Mouse (Mus musculus) spleen, adult 2 months (tissue): Measurements from ENCODE around the gene Gde1. TPM values are rescaled to one million over a fixed set of nuclear protein-coding genes. Genes with fewer than 3 reads are reported as not detected.

Experiments
- DNase-seq, 2 experiments: peaks; one replicate each; pipeline versions ENCODE4 v3.0.0 to v3.0.0-alpha.2; 2012 to 2021; ENCODE audit warnings: low spot score in 2 of 2, low read depth in 1 of 2
- H3K27ac ChIP-seq: fragments of 200-500 bp; 2 replicates; pipeline ENCODE4 v1.5.1; 2012; ENCODE audit warnings: low read length, inconsistent platforms; ENCODE audit not compliant: insufficient read depth
- H3K27me3 ChIP-seq: fragments of 200-500 bp; 2 replicates; pipeline ENCODE4 v1.6.1; 2012; ENCODE audit warnings: mild to moderate bottlenecking, moderate library complexity, low read length, inconsistent platforms; ENCODE audit not compliant: control insufficient read depth, insufficient read depth
- H3K36me3 ChIP-seq: fragments of 200-500 bp; 2 replicates; pipeline ENCODE4 v1.6.1; 2012; ENCODE audit warnings: mild to moderate bottlenecking, low read length, inconsistent platforms; ENCODE audit not compliant: control insufficient read depth, insufficient read depth
- H3K4me1 ChIP-seq: fragments of 200-500 bp; 2 replicates; pipeline ENCODE4 v1.6.1; 2011; ENCODE audit warnings: inconsistent platforms; ENCODE audit not compliant: control insufficient read depth, insufficient read depth, insufficient read length
- H3K4me3 ChIP-seq: fragments of 200-500 bp; 2 replicates; pipeline ENCODE4 v1.5.1; 2011; ENCODE audit warnings: mild to moderate bottlenecking, inconsistent platforms; ENCODE audit not compliant: insufficient read depth, insufficient read length; ENCODE audit errors: extremely low read depth
- CTCF ChIP-seq: fragments of 200-500 bp; IDR thresholded peaks from 2 replicates; pipeline ENCODE4 v1.5.1; 2011; ENCODE audit warnings: mild to moderate bottlenecking, inconsistent platforms; ENCODE audit not compliant: insufficient read depth, insufficient read length, insufficient replicate concordance; ENCODE audit errors: extremely low read depth
- POLR2A ChIP-seq: fragments of 200-500 bp; IDR thresholded peaks from 2 replicates; pipeline ENCODE4 v1.6.1; 2011; ENCODE audit warnings: low read depth, low read length, inconsistent platforms
- WGBS: fragments of 180-500 bp; shearing (Covaris S2); methylation state at CpG from one replicate; pipeline ENCODE4 v1.1.7; 2018; 5-methylcytosine and 5-hydroxymethylcytosine counted together
- polyA plus RNA-seq: library from polyadenylated mRNA; depleted of rRNA; stranded (reverse); fragments of >200 nt; gene quantifications from 2 replicates; pipeline ENCODE4 v1.2.3, GENCODE M21; 2012; rRNA removed

The Gde1 gene
- polyA plus RNA-seq, 1 experiment = 43.8 TPM

DNA sequence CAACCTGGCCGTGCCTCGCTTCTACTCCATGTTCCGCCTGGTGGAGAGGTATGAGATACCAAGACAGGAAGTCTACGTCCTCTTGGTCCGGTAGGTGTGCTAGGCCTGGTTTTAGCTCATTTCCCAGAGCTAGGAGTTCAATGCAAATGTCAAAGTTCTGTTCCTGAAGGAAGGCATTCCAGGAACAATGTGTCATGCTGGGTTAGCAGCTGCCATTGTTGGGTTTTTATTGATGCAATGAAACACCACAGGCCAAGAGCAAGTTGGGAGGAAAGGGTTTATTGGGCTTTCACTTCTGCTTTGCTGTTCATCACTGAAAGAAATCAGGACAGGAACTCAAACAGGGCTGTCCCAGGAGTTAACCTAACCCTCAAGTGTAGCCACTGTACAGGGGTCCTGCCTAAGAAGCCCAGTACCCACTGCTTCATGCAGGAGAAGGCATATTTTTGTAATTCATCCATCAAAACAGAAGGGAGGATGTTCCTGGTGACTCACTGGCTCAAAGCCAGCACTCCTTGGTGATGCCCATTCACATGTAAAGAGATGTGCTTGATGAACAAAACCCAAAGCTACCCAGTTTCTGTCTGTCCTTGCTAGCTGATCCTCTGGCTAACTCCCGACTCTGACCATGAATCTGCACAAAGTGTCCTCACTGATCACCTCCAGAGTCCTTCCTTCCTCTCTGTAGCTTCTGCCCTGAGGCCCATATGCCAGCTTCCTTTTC, 52.8 kb downstream of the Gde1 start:
- no peaks in the 10 kb centered on the region for H3K27me3 ChIP-seq
- H3K36me3 ChIP-seq = no peaks in the 10 kb centered on the region
- TF ChIP-seq CTCF = no peak
- TF ChIP-seq POLR2A = no peak
- no peak overlapping the region for H3K27ac ChIP-seq
- no peaks in the 10 kb centered on the region for H3K4me1 ChIP-seq
- no peak overlapping the region for H3K4me3 ChIP-seq
- WGBS = 78% methylated on average over 6 of the region's 6 CpGs
- DNase-seq = no peak

- Histone ChIP-seq H3K27ac (no peak overlapping the region), H3K27me3 (no peaks in the 10 kb centered on the region), H3K4me3 (no peak overlapping the region), H3K36me3 (no peaks in the 10 kb centered on the region), H3K4me1 (no peaks in the 10 kb centered on the region)
- TF ChIP-seq CTCF (no peak), POLR2A (no peak)
- no peak for DNase-seq
- WGBS = 80% methylated on average over 1 of the region's 1 CpGs
Observed at GRCm38 (mm10) chr7:118650891-118651290, 54.7 kb downstream of the Gde1 start.

- Histone ChIP-seq H3K27ac (no peak overlapping the region), H3K36me3 (no peaks in the 10 kb centered on the region), H3K4me1 (no peaks in the 10 kb centered on the region), H3K4me3 (no peak overlapping the region), H3K27me3 (no peaks in the 10 kb centered on the region)
- no peak for DNase-seq
- no peak for TF ChIP-seq POLR2A
- TF ChIP-seq CTCF = no peak
- 84% methylated on average over 4 of the region's 4 CpGs for WGBS
Observed at GRCm38 (mm10) chr7:118650119-118650518, 55.5 kb downstream of the Gde1 start.

DNA sequence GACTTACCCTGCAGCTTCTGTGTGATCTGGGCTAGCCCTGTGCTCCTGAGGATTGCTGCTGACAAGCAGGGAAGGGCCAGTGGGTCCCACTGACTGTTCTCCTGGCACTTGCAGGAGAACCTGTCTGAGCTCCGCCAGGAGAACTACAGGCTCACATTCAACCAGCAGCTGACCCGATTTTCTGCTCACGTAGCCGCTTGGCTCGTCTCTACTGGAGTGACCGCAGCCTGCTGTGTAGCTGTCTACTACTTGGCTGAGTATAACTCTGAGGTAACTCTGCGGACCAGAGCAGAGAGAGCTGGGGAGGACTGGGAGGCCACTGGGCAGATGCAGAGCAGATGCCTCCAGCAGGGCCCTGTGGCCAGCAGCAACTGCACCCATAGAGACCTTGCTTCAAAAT, 56.2 kb downstream of the Gde1 start:
- Histone ChIP-seq H3K4me3 (no peak overlapping the region), H3K27me3 (no peaks in the 10 kb centered on the region), H3K36me3 (no peaks in the 10 kb centered on the region), H3K27ac (no peak overlapping the region), H3K4me1 (no peaks in the 10 kb centered on the region)
- TF ChIP-seq POLR2A (no peak), CTCF (no peak)
- 81% methylated on average over 7 of the region's 7 CpGs for WGBS
- DNase-seq = no peak

- Histone ChIP-seq H3K4me3 (no peak overlapping the region), H3K27me3 (no peaks in the 10 kb centered on the region), H3K27ac (no peak overlapping the region), H3K36me3 (no peaks in the 10 kb centered on the region), H3K4me1 (no peaks in the 10 kb centered on the region)
- 93% methylated on average over 1 of the region's 1 CpGs for WGBS
- no peak for DNase-seq
- TF ChIP-seq CTCF = no peak
- no peak for TF ChIP-seq POLR2A
Observed at GRCm38 (mm10) chr7:118646237-118646636, 59.3 kb downstream of the Gde1 start.

Other genes with a start within 250 kb of the Gde1 start
- gene Itpripl2, start 213.8 kb downstream of the Gde1 start, polyA plus RNA-seq = 7.6 and 10.4 TPM in 2 replicates
- 10.9 and 13.2 TPM in 2 replicates for gene Coq7, start 172.4 kb downstream of the Gde1 start, polyA plus RNA-seq
- gene Tmc7, start 121.0 kb downstream of the Gde1 start, polyA plus RNA-seq = 0.07 and 0.08 TPM in 2 replicates
- 0.02 TPM in 1 of 2 replicates, not detected in the other for gene Tmc5, start 108.5 kb downstream of the Gde1 start, polyA plus RNA-seq
- 1.4 and 1.5 TPM in 2 replicates for gene Ccp110, start 6.8 kb upstream of the Gde1 start, polyA plus RNA-seq
- 27.6 and 31.3 TPM in 2 replicates for gene Vps35l, start 34.4 kb upstream of the Gde1 start, polyA plus RNA-seq
- gene Iqck, start 150.0 kb upstream of the Gde1 start, polyA plus RNA-seq = 0.32 and 0.48 TPM in 2 replicates
- gene Knop1, start 150.5 kb upstream of the Gde1 start, polyA plus RNA-seq = 4.1 and 4.5 TPM in 2 replicates